Mouse (Mus musculus): Measurements from ENCODE around the gene Got1.

GRCm38 (mm10) chr19:43511621-43512620 lies 12.5 kb downstream of the Got1 start:
- TF ChIP-seq POLR2A (IDR thresholded peaks at IDR 0.05; ENCODE audit: insufficient read length, low read depth): no peak
- TF ChIP-seq REST (IDR thresholded peaks at IDR 0.05; ENCODE audit: insufficient read depth, insufficient read length): no peak
- TF ChIP-seq CEBPB (IDR thresholded peaks at IDR 0.05; ENCODE audit: insufficient read depth, poor library complexity, severe bottlenecking): no peak
- TF ChIP-seq POLR2AphosphoS2 (IDR thresholded peaks at IDR 0.05; ENCODE audit: insufficient read length, low read depth): no peak
- no peak for TF ChIP-seq TCF12 (IDR thresholded peaks at IDR 0.05; ENCODE audit: insufficient read depth, poor library complexity, severe bottlenecking)
- no peak for TF ChIP-seq MAX (IDR thresholded peaks at IDR 0.05; ENCODE audit: low read depth)
- no peak for TF ChIP-seq TCF3 (IDR thresholded peaks at IDR 0.05; ENCODE audit: insufficient read length, low read depth)
- TF ChIP-seq E2F4 (IDR thresholded peaks at IDR 0.05; ENCODE audit: insufficient read depth): no peak
- peak; percentile 6 for TF ChIP-seq USF1 (IDR thresholded peaks at IDR 0.05; ENCODE audit: low read depth)
- no peak for TF ChIP-seq MYOG (IDR thresholded peaks at IDR 0.05; ENCODE audit: control insufficient read depth in 1 of 3, insufficient read depth in 1 of 3, insufficient read length in 2 of 3, low read depth in 2 of 3)
